Mouse (Mus musculus) neural tube, embryonic 14.5 days (tissue): ENCODE data around the gene Ctdsp1. TPM values are rescaled to one million over a fixed set of nuclear protein-coding genes. Genes with fewer than 3 reads are reported as not detected.

Experiments used
- ATAC-seq: fragments of 200-750 bp; cut with Nextera tagmentation; 2 replicates; pipeline ENCODE4 v1.8.0; 2017; ENCODE audit warnings: low read depth, mild to moderate bottlenecking, moderate TSS enrichment, moderate library complexity
- H3K27ac ChIP-seq: fragments of 300-500 bp; sonication (generic); 2 replicates; pipeline ENCODE4 v1.5.1; 2014; ENCODE audit warnings: low read depth, mild to moderate bottlenecking, control low read depth, low read length, moderate library complexity, mixed read lengths
- H3K27me3 ChIP-seq: fragments of 300-500 bp; sonication (generic); 2 replicates; pipeline ENCODE4 v1.6.1; 2014; ENCODE audit warnings: low read length; ENCODE audit not compliant: control insufficient read depth, insufficient read depth
- H3K36me3 ChIP-seq: fragments of 300-500 bp; sonication (generic); 2 replicates; pipeline ENCODE4 v1.6.1; 2014; ENCODE audit warnings: low read length, mixed read lengths; ENCODE audit not compliant: control insufficient read depth, insufficient read depth
- H3K4me1 ChIP-seq: fragments of 300-500 bp; sonication (generic); 2 replicates; pipeline ENCODE4 v1.6.1; 2014; ENCODE audit warnings: low read length; ENCODE audit not compliant: control insufficient read depth, insufficient read depth
- H3K4me2 ChIP-seq: fragments of 300-500 bp; sonication (generic); 2 replicates; pipeline ENCODE4 v1.6.1; 2014; ENCODE audit warnings: mild to moderate bottlenecking, low read depth, low read length, control low read depth
- H3K4me3 ChIP-seq: fragments of 300-500 bp; sonication (generic); 2 replicates; pipeline ENCODE4 v1.5.1; 2014; ENCODE audit warnings: low read depth, low read length, control low read depth, mixed read lengths
- H3K9ac ChIP-seq: fragments of 300-500 bp; sonication (generic); replicated peaks from 2 replicates; pipeline ENCODE4 v1.6.1; 2014; ENCODE audit warnings: low read depth, mild to moderate bottlenecking, control low read depth, low read length, mixed read lengths
- H3K9me3 ChIP-seq: fragments of 300-500 bp; sonication (generic); 2 replicates; pipeline ENCODE4 v1.6.1; 2016; ENCODE audit warnings: low read length; ENCODE audit not compliant: control insufficient read depth
- WGBS: fragments of 180-500 bp; shearing (Covaris S2); extraction: QIAGEN DNeasy Blood & Tissue Kit; methylation state at CpG from one replicate; pipeline ENCODE4 v1.1.7; 2014; 5-methylcytosine and 5-hydroxymethylcytosine counted together
- polyA plus RNA-seq: library from polyadenylated mRNA; unstranded; fragments of >200 nt; fragmentation: Nextera tagmentation; extraction: Ambion mirVana; gene quantifications from 2 replicates; pipeline ENCODE4 v1.2.1, GENCODE M21; 2014

The Ctdsp1 gene
- polyA plus RNA-seq, 1 experiment from 2014 or later: 12.5 TPM

GRCm38 (mm10) chr1:74415143-74415542 lies 23.8 kb downstream of the Ctdsp1 start:
- H3K27ac ChIP-seq: no peak overlapping the region

GRCm38 (mm10) chr1:74418747-74419439 lies 27.6 kb downstream of the Ctdsp1 start:
- Histone ChIP-seq H3K4me3 (no peak overlapping the region), H3K9me3 (no peaks in the 10 kb centered on the region), H3K27me3 (no peaks in the 10 kb centered on the region), H3K4me1 (no peaks in the 10 kb centered on the region), H3K4me2 (no peak overlapping the region), H3K36me3 (no peaks in the 10 kb centered on the region), H3K27ac (no peak overlapping the region), H3K9ac (no peak overlapping the region)
- ATAC-seq: no peak
- WGBS: 77% methylated on average over 17 of the region's 17 CpGs

More at GRCm38 (mm10) chr1:74415143-74415542, 23.8 kb downstream of the Ctdsp1 start:
- H3K27me3 ChIP-seq: no peaks in the 10 kb centered on the region
- no peaks in the 10 kb centered on the region for H3K36me3 ChIP-seq
- no peak for ATAC-seq
- no peak overlapping the region for H3K9ac ChIP-seq
- H3K4me2 ChIP-seq: no peak overlapping the region
- no peaks in the 10 kb centered on the region for H3K4me1 ChIP-seq
- WGBS: 35% methylated on average over 4 of the region's 4 CpGs
- H3K4me3 ChIP-seq: no peak overlapping the region
- no peaks in the 10 kb centered on the region for H3K9me3 ChIP-seq

- Histone ChIP-seq H3K9ac (no peak overlapping the region), H3K4me1 (no peaks in the 10 kb centered on the region), H3K4me3 (no peak overlapping the region), H3K4me2 (no peak overlapping the region), H3K27me3 (no peaks in the 10 kb centered on the region), H3K9me3 (no peaks in the 10 kb centered on the region), H3K27ac (no peak overlapping the region), H3K36me3 (no peaks in the 10 kb centered on the region)
- 76% methylated on average over 9 of the region's 9 CpGs for WGBS
- ATAC-seq: no peak
Observed at GRCm38 (mm10) chr1:74419440-74419794, 28.1 kb downstream of the Ctdsp1 start.

- WGBS: 34% methylated on average over 8 of the region's 8 CpGs
Observed at GRCm38 (mm10) chr1:74423147-74423546, 31.8 kb downstream of the Ctdsp1 start.

GRCm38 (mm10) chr1:74425845-74426244 lies 34.5 kb downstream of the Ctdsp1 start:
- 79% methylated on average over 7 of the region's 7 CpGs for WGBS
- no peak overlapping the region for H3K27ac ChIP-seq

More at GRCm38 (mm10) chr1:74423147-74423546, 31.8 kb downstream of the Ctdsp1 start:
- Histone ChIP-seq H3K4me1 (no peaks in the 10 kb centered on the region), H3K9ac (no peak overlapping the region), H3K27me3 (no peaks in the 10 kb centered on the region), H3K4me3 (no peak overlapping the region), H3K9me3 (no peaks in the 10 kb centered on the region), H3K36me3 (no peaks in the 10 kb centered on the region), H3K4me2 (no peak overlapping the region), H3K27ac (no peak overlapping the region)
- no peak for ATAC-seq

GRCm38 (mm10) chr1:74433220-74433619 lies 41.9 kb downstream of the Ctdsp1 start:
- WGBS: 77% methylated on average over 6 of the region's 6 CpGs
- no peak overlapping the region for H3K4me3 ChIP-seq
- no peak for ATAC-seq
- no peak overlapping the region for H3K9ac ChIP-seq
- no peaks in the 10 kb centered on the region for H3K9me3 ChIP-seq
- H3K4me1 ChIP-seq: no peaks in the 10 kb centered on the region
- H3K27ac ChIP-seq: no peak overlapping the region
- no peak overlapping the region for H3K4me2 ChIP-seq
- H3K36me3 ChIP-seq: peaks cover 15% of the 10 kb centered on the region; the same call in 1 of the 2 replicates
- H3K27me3 ChIP-seq: no peaks in the 10 kb centered on the region

More at GRCm38 (mm10) chr1:74425845-74426244, 34.5 kb downstream of the Ctdsp1 start:
- ATAC-seq: no peak
- no peak overlapping the region for H3K9ac ChIP-seq
- no peaks in the 10 kb centered on the region for H3K9me3 ChIP-seq
- H3K36me3 ChIP-seq: no peaks in the 10 kb centered on the region
- no peaks in the 10 kb centered on the region for H3K27me3 ChIP-seq
- no peak overlapping the region for H3K4me3 ChIP-seq
- no peaks in the 10 kb centered on the region for H3K4me1 ChIP-seq
- no peak overlapping the region for H3K4me2 ChIP-seq

GRCm38 (mm10) chr1:74434596-74434995 lies 43.3 kb downstream of the Ctdsp1 start:
- H3K27ac ChIP-seq: no peak overlapping the region
- H3K4me2 ChIP-seq: no peak overlapping the region
- no peak overlapping the region for H3K9ac ChIP-seq
- H3K27me3 ChIP-seq: no peaks in the 10 kb centered on the region
- no peaks in the 10 kb centered on the region for H3K9me3 ChIP-seq
- no peak overlapping the region for H3K4me3 ChIP-seq
- H3K4me1 ChIP-seq: no peaks in the 10 kb centered on the region
- WGBS: 70% methylated on average over 5 of the region's 5 CpGs
- no peak for ATAC-seq
- peaks cover 28% of the 10 kb centered on the region; the same call in 1 of the 2 replicates for H3K36me3 ChIP-seq

GRCm38 (mm10) chr1:74435563-74435962 lies 44.3 kb downstream of the Ctdsp1 start:
- Histone ChIP-seq H3K9ac (no peak overlapping the region), H3K4me2 (no peak overlapping the region), H3K27ac (no peak overlapping the region), H3K4me3 (no peak overlapping the region), H3K4me1 (no peaks in the 10 kb centered on the region), H3K27me3 (no peaks in the 10 kb centered on the region), H3K9me3 (no peaks in the 10 kb centered on the region), H3K36me3 (peaks cover 31% of the 10 kb centered on the region; the same call in 1 of the 2 replicates)
- no peak for ATAC-seq
- 87% methylated on average over 6 of the region's 6 CpGs for WGBS

GRCm38 (mm10) chr1:74437702-74438427 lies 46.6 kb downstream of the Ctdsp1 start:
- Histone ChIP-seq H3K4me3 (no peak overlapping the region), H3K4me1 (no peaks in the 10 kb centered on the region), H3K27ac (no peak overlapping the region), H3K9me3 (no peaks in the 10 kb centered on the region), H3K4me2 (no peak overlapping the region), H3K27me3 (no peaks in the 10 kb centered on the region), H3K9ac (no peak overlapping the region), H3K36me3 (peaks cover 31% of the 10 kb centered on the region)
- ATAC-seq: no peak
- WGBS: 68% methylated on average over 8 of the region's 8 CpGs
